Mouse (Mus musculus) lung, postnatal 25 days (tissue): ENCODE data around the gene Plekhs1.
"Not testable (repeated sequence)": the region's sequence is repeated elsewhere in the genome, so short reads cannot be mapped to it uniquely, and the experiment has no call there.

Experiments
- DNase-seq: peaks from one replicate; pipeline ENCODE4 v3.0.0; 2022; ENCODE audit warnings: low spot score

Gene Plekhs1

DNA sequence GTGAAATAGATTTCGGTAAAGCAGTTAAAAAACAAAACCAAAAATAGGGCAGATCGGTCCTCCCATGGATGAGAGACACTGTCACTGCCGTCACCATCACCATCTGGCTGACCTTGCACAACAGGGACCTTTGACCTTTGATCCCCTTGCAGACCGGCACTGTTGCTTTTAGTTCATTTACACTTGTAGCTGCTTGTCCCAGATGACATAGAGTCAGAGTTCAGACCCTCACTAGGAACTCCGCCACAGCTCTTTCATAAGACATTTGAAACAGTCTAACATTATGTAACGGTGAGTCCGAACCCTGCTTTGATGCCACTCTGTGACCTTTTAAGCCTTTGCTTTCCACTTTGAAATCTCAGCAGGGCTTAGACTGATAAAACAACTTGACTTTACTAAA is 58.0 kb downstream of the Plekhs1 start:
- not testable (repeated sequence) for DNase-seq

DNA sequence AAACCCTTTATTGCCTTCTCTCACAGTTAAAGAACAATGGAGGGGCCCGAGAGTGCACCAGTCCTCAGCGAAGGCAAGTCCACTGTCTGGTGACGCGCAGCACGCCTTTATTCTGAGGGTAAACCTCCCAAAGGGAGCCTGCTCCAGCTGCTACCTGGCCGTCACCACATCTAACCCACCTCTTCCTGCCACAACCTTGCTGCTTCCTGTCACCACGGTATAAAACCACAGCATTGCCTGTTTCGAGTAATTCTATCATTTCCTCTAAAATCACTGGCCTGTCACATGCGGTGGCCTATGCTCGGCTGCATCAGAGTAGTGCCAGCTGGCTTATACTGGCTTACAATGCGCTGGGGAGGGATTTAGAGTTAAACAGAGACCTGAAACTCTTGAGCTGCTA is 69.1 kb downstream of the Plekhs1 start:
- DNase-seq, result not testable (repeated sequence)

DNA sequence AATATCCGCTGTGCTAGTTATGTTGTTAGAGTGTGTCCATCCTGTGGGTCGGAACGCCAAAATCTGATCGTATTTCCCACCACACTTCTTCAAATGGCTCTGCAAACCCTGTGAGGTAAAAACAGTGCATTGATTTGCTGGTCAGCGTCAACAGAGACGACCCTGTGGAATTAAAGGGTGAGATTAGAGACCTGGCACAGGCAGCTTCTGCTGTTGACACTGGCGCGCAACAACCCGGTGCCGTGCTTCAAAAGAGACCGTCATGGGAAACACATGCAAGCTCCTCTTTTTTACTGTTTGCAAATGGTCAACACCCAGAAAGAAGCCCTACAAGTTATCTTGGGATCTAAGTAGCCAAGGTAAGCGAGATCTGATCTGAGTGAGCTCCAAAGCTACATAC is 69.8 kb downstream of the Plekhs1 start:
- DNase-seq, result no peak

GRCm38 (mm10) chr19:56533291-56534071 is 72.0 kb downstream of the Plekhs1 start:
- no peak for DNase-seq

DNA sequence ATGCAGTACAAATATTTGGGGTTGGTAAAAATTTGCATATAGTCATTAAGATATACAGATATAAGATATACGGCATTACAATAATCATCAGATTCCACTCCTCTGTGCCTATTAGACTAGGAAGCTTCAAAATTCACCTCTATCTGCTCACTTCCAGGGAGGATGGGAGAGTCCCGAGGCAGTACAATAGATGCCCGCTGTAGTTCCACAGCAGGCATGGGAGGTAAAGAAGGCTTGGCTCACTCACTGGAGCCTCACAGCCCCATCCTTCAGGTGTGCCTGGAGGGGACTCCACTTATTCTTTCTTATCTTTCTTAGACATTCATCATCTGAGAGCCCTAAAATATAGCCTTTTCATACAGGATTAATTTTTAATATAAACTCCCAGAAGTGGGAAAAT is 72.9 kb downstream of the Plekhs1 start:
- DNase-seq, result no peak

- peak; percentile 59 for DNase-seq
These were observed 73.6 kb downstream of the Plekhs1 start for GRCm38 (mm10) chr19:56535064-56535463.

DNA sequence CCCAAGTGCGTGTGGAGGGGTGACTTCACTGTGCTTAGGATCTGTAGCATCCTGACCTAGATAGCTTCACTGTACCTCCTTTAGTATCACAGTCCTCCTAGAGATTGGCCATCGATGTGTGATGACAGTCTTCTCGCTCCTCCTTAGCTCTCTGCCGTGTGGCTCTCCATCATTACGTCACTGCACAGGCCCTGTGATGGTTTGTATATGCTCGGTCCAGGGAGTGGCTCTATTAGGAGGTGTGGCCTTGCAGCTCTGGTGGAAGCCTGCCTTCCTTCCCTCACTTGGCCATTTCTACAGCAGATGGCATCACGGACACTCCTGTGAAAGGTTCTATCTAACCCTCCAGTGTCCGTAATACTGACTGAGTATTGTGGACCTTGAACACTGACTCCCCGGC is 74.3 kb downstream of the Plekhs1 start:
- no peak for DNase-seq
